Mouse (Mus musculus): ENCODE results near the gene Mboat2. TPM values are rescaled to one million over a fixed set of nuclear protein-coding genes. Genes with fewer than 3 reads are reported as not detected.

Gene Mboat2
- total RNA-seq, 2 experiments from 2014 or later = 1.9 to 3.7 TPM

GRCm38 (mm10) chr12:25012555-25013540 is 182.2 kb downstream of the Mboat2 start:
- no peak for DNase-seq

Other genes with a start within 250 kb of the Mboat2 start
- gene Klf11, start 179.6 kb upstream of the Mboat2 start, total RNA-seq (2021) = 1 to 10 TPM; 4.8 to 6.9 TPM
- 1 to 10 TPM; 3.0 to 3.5 TPM for gene Cys1, start 149.1 kb upstream of the Mboat2 start, total RNA-seq (2021)
- 1 to 10 TPM; 1.8 to 3.6 TPM for gene Rrm2, start 122.6 kb upstream of the Mboat2 start, total RNA-seq (2021)
- gene Kidins220, start 144.0 kb downstream of the Mboat2 start, total RNA-seq (2021) = 10 to 100 TPM; 43.8 to 50.9 TPM